Mouse (Mus musculus): ENCODE measurements around the gene Pradc1.
"Not testable (repeated sequence)": the region's sequence is repeated elsewhere in the genome, so short reads cannot be mapped to it uniquely, and the experiment has no call there.

Gene Pradc1

DNA sequence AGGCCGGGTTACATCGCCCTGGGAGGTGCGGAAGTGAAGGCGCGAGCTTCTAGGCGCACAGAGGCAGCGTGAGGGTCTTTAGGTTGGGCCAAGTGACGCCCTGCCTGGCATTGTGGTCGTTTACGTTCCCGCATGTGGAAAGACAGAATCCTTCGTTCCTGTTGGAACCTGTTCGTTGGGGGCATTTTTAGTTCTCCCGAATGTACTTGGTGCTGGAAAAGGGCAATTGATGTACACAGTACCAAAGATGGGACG lies 568 bp upstream of the Pradc1 start:
- no peak for DNase-seq (ENCODE audit: extremely low read depth, low read depth, low spot score)

- peak; percentile 72 for DNase-seq (ENCODE audit: extremely low read depth, low read depth, low spot score)
Measured at GRCm38 (mm10) chr6:85450697-85451663, 790 bp downstream of the Pradc1 start, which contains the start of gene Cct7. TSS of gene Cct7 (plus strand) at chr6:85451514.

- DNase-seq (ENCODE audit: extremely low read depth, low read depth, low spot score), result not testable (repeated sequence)
Measured at GRCm38 (mm10) chr6:85450140-85450539, 1.6 kb downstream of the Pradc1 start.

GRCm38 (mm10) chr6:85447351-85447750 lies 4.4 kb downstream of the Pradc1 start:
- DNase-seq (ENCODE audit: extremely low read depth, low read depth, low spot score), result no peak

- DNase-seq (ENCODE audit: extremely low read depth, low read depth, low spot score), result no peak
Measured at GRCm38 (mm10) chr6:85445286-85445685, 6.5 kb downstream of the Pradc1 start.

DNA sequence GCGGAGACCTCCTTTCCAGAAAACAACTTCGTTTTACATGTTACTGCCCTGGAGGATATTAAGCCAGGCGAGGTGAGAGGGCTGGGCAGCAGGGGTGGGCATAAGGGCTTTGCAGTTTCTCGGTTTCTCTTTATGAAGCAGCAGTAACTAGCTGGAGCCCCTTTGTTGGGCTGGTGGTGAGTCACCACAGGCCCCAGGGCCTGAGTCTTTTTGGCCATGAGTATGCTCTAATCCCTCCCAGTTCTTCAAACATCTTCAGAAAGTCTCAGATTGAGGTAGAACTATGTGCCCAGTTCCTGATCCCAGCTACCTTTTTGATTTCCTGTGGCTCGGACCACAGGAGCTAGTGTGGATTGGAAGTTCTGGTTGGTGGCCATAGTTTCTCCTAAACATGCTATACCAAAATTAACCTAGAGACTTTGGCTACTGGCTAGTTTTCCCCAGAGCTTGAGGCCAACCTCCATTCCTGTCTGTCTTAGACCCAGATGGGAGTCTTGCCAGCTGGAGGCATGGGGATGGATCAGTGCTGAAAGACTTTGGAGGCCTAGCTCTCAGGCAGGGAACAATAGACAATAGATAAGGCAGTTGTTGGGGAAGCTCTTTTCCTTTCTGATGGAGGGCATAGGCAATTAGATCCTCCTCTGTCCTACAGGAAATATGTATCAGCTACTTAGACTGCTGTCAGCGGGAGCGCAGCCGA lies 7.4 kb downstream of the Pradc1 start:
- DNase-seq (ENCODE audit: extremely low read depth, low read depth, low spot score), result no peak

DNA sequence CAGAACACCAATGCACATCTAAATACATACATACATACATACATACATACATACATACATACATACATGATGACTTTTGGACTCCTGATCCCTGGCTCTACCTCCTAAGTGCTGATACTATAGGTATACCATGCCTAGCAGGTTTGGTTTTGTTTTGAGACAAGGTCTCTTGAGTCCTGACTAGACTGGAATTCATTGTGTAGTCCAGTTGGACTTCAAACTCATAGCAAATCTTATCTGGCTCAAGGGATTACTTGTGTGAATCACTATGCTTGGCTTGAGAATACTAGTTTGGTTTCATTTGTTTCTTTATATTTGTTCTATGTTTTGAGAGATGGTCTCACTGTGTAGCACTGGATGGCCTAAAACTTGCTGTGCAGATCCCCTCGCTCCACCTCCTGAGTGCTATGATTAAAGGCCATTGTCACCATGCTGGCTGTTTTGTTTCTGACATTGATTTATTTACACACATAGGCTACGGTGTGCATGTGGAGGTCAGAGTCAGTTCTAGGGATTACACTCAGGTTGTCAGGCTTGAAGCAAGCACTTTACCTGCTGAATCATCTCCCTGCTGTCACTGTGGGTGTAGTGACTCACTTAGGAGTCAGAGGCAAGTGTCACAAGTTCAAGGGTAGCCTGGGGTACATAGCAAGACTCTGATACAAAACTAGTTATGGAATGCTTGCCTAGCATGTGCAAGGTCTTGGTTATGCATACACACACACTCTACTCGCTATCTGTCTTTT lies 8.1 kb downstream of the Pradc1 start:
- DNase-seq (ENCODE audit: extremely low read depth, low read depth, low spot score), result peak; percentile 61

DNA sequence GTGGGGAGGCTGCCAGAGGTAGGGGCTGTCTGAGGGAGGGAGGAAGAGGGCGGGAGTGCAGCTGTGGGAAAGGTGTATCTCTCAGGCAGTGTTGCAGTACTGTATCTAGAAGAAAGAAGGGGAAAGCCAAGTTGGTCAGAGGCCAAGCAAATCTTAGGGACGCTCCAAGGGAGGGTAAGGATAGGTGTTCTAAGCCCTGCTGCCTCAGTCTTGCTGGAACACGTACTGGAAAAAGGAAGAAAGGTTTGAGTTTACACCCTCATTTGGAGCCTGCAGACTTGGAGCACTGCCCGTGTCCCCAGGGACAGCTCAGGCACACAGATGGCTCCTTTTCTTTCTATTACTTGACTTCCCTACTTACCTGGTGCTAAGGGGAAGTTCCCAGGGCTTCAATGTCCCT lies 10.6 kb downstream of the Pradc1 start:
- peak; percentile 85 for DNase-seq (ENCODE audit: extremely low read depth, low read depth, low spot score)

GRCm38 (mm10) chr6:85436631-85437030 lies 15.1 kb downstream of the Pradc1 start:
- no peak for DNase-seq (ENCODE audit: extremely low read depth, low read depth, low spot score)

DNA sequence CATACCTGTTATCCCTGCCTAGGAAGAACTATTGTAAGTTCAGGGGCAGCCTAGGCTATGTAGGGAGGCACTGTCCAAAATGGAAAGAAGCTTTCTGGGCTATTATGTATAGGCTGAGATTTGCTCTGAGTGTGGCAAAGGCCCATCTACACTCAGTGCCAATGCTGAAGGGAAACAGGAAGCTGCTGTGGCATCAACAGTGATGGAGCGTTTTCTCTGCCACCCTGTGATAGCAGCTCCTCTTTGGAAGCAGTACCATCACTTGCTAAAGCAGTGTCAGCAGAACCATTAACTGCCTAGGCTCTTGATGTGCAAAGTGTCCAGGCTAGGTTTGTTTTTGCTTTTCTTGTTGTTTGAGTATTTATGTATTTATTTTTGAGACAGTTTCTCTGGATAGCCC lies 15.6 kb downstream of the Pradc1 start:
- DNase-seq (ENCODE audit: extremely low read depth, low read depth, low spot score), result no peak

GRCm38 (mm10) chr6:85433865-85434264 lies 17.9 kb downstream of the Pradc1 start:
- no peak for DNase-seq (ENCODE audit: extremely low read depth, low read depth, low spot score)

DNA sequence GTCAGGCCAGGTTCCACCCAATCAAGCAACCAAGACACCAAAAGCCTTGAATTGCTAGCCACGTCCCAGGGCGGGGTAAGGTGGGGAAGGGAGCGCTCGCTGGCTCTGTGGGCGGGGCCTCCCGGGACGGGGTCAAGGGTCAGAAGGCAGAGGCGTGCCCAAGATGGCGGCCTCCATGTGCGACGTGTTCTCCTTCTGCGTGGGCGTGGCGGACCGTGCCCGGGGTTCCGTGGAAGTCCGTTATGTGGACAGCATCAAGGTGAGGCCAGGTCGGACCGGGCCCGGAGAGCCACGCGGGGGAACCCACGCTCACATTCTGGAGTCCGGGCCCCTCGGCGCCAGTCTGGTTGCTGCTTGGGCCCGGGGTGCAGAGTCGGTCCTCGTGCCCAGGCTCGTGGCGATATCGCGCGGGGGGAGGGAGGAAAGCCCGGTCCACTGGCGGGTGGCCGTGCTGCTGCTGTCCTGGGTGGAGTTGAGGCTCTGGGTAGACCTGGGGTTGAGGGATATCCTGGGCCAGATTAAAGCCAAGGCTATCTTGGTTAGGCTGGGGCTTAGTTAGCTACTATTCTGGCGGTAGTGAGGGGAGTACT lies 19.8 kb downstream of the Pradc1 start, which contains the start of gene Smyd5:
Gene Smyd5, plus strand, starts transcription at position 148 of the 590 bp plus-strand sequence.
- DNase-seq (ENCODE audit: extremely low read depth, low read depth, low spot score), result no peak

- DNase-seq (ENCODE audit: extremely low read depth, low read depth, low spot score), result no peak
Measured at GRCm38 (mm10) chr6:85431274-85431841, 20.4 kb downstream of the Pradc1 start.

GRCm38 (mm10) chr6:85423836-85424379 lies 27.9 kb downstream of the Pradc1 start, which contains the start of gene Noto:
TSS of gene Noto (plus strand) at chr6:85423886.
- no peak for DNase-seq (ENCODE audit: extremely low read depth, low read depth, low spot score)

- DNase-seq (ENCODE audit: extremely low read depth, low read depth, low spot score), result no peak
Measured at GRCm38 (mm10) chr6:85419150-85419549, 32.6 kb downstream of the Pradc1 start.

DNA sequence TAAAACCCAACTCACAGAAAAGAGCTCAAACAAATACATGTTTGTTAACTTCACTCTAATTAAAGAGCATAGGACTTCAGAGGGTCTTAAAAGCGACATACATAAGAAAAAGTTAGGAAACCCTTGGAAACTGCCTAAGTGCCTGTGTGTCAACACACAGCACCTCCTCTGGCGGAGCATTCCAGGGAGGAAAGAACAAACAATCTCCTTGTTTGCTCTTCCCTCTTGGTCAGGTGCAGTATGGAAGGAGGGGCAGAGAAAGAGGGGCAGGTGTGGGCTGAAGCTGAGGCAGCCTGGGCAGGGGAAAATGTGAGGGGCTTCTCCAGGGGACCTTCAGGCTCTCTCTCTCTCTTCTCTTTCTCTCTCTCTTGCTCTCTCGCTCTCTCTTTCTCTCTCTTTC lies 35.9 kb downstream of the Pradc1 start:
- DNase-seq (ENCODE audit: extremely low read depth, low read depth, low spot score), result no peak

- DNase-seq (ENCODE audit: extremely low read depth, low read depth, low spot score), result no peak
Measured at GRCm38 (mm10) chr6:85410771-85411273, 40.9 kb downstream of the Pradc1 start.

DNA sequence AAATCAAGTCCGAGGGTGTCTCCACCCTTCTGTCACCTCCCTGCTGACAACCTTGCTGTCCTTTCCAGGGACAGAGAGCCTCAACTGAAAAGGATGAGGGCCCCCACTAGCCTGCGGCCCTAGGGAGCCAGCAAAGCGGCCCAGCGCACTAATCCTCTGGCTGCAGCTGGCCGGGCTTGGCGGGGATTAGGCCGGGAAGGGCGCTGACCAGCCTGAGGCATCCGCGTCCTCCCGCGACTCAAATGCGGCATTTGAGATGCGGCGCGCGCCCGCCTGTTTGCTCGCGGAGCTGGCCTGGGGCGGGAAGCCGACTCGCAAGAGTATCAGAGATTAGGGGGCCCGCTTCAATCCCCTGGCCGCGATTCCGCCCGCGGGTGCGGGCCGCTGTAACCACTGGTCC lies 42.8 kb downstream of the Pradc1 start:
- no peak for DNase-seq (ENCODE audit: extremely low read depth, low read depth, low spot score)

GRCm38 (mm10) chr6:85403039-85403438 lies 48.7 kb downstream of the Pradc1 start:
- DNase-seq (ENCODE audit: extremely low read depth, low read depth, low spot score), result no peak

DNA sequence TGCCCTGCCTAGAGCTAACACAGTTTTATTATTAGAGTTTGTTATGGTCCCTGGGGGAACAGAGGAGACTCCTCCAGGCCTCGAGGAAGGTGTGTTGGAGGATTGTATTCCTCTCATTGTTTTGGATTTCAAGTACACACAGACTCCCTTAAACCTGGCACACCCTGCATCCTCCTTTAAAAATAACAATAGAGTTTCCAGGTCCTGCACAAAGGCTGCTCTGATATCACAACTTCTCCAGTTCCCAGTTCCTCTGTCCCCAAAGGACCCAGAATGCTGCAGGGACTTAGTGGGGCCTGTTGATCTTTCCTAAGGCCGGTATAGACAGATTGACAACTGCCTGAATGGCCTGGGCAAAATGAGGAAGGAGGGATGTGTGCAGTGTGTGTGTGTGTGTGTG lies 49.2 kb downstream of the Pradc1 start:
- DNase-seq (ENCODE audit: extremely low read depth, low read depth, low spot score), result no peak

Data from fat pad, adult 2 months (tissue).